Mouse (Mus musculus): ENCODE data around the gene Itprip.

The Itprip gene

GRCm38 (mm10) chr19:47884296-47885085, 34.6 kb downstream of the Itprip start:
- no peak for DNase-seq

- DNase-seq: no peak
Observed at GRCm38 (mm10) chr19:47882882-47883254, 36.2 kb downstream of the Itprip start.

GRCm38 (mm10) chr19:47882151-47882881, 36.8 kb downstream of the Itprip start:
- peak; percentile 80 to 84 for DNase-seq

GRCm38 (mm10) chr19:47881538-47881937, 37.6 kb downstream of the Itprip start:
- DNase-seq: no peak

GRCm38 (mm10) chr19:47876252-47876651, 42.8 kb downstream of the Itprip start:
- DNase-seq: no peak

- peak in 1 of 2 experiments; percentile 18 for DNase-seq
Observed at GRCm38 (mm10) chr19:47871515-47871914, 47.6 kb downstream of the Itprip start.

- no peak for DNase-seq
Observed at GRCm38 (mm10) chr19:47870102-47870666, 48.9 kb downstream of the Itprip start.

GRCm38 (mm10) chr19:47869516-47869915, 49.6 kb downstream of the Itprip start:
- DNase-seq: no peak

- no peak for DNase-seq
Observed at GRCm38 (mm10) chr19:47868951-47869350, 50.1 kb downstream of the Itprip start.

- no peak for DNase-seq
Observed at GRCm38 (mm10) chr19:47867628-47868175, 51.4 kb downstream of the Itprip start.

- peak; percentile 93 to 96 for DNase-seq
Observed at GRCm38 (mm10) chr19:47865353-47865947, 53.6 kb downstream of the Itprip start, which contains the start of gene Gsto2. Gsto2 (plus strand) TSS chr19:47865534.

- DNase-seq: no peak
Observed at GRCm38 (mm10) chr19:47864721-47865120, 54.4 kb downstream of the Itprip start.

GRCm38 (mm10) chr19:47864051-47864450, 55.0 kb downstream of the Itprip start:
- no peak for DNase-seq

GRCm38 (mm10) chr19:47862581-47862980, 56.5 kb downstream of the Itprip start:
- DNase-seq: no peak

GRCm38 (mm10) chr19:47859180-47859579, 59.9 kb downstream of the Itprip start:
- no peak for DNase-seq

GRCm38 (mm10) chr19:47857957-47858942, 60.8 kb downstream of the Itprip start:
- no peak for DNase-seq

GRCm38 (mm10) chr19:47854796-47855783, 64.0 kb downstream of the Itprip start, which contains the start of gene Gsto1:
Gsto1 (plus strand) TSS chr19:47854970.
- peak; percentile 58 to 63 for DNase-seq

GRCm38 (mm10) chr19:47853951-47854795, 64.9 kb downstream of the Itprip start:
- no peak for DNase-seq

- no peak for DNase-seq
Observed at GRCm38 (mm10) chr19:47853053-47853452, 66.0 kb downstream of the Itprip start.

All from thymus, postnatal 36 days (tissue).